Mouse (Mus musculus) liver, postnatal 0 days (tissue): ENCODE measurements at regions not wholly inside any gene's neighbourhood (a gene's known extent, or its start where the extent isn't known, plus 50 kb on each side); places are given as distances from the start of the nearest gene placed in this dataset.
"Not testable (repeated sequence)": the region's sequence is repeated elsewhere in the genome, so short reads cannot be mapped to it uniquely, and the experiment has no call there.

Experiments
- ATAC-seq: fragments of 200-750 bp; cut with Nextera tagmentation; 2 replicates; pipeline ENCODE4 v1.8.0; 2017; ENCODE audit warnings: mild to moderate bottlenecking, moderate library complexity
- DNase-seq: peaks from one replicate; pipeline ENCODE4 v3.0.0-alpha.2; 2016
- H3K27ac ChIP-seq: fragments of 300-500 bp; sonication (generic); 2 replicates; pipeline ENCODE4 v1.5.1; 2014; ENCODE audit warnings: antibody characterized with exemption, moderate library complexity, mild to moderate bottlenecking, low read depth
- H3K27me3 ChIP-seq: fragments of 300-500 bp; sonication (generic); 2 replicates; pipeline ENCODE4 v1.6.1; 2014; ENCODE audit warnings: low read length, control low read depth, mixed read lengths; ENCODE audit not compliant: insufficient read depth
- H3K36me3 ChIP-seq: fragments of 300-500 bp; sonication (generic); replicated peaks from 2 replicates; pipeline ENCODE4 v1.6.1; 2014; ENCODE audit warnings: mild to moderate bottlenecking, control low read depth, low read length, moderate library complexity, mixed read lengths; ENCODE audit not compliant: insufficient read depth
- H3K4me1 ChIP-seq: fragments of 300-500 bp; sonication (generic); 2 replicates; pipeline ENCODE4 v1.6.1; 2014; ENCODE audit warnings: antibody characterized with exemption, mild to moderate bottlenecking, control low read depth; ENCODE audit not compliant: insufficient read depth
- H3K4me2 ChIP-seq: fragments of 300-500 bp; sonication (generic); 2 replicates; pipeline ENCODE4 v1.6.1; 2014; ENCODE audit warnings: low read depth, mild to moderate bottlenecking, low read length, moderate library complexity, mixed read lengths
- H3K4me3 ChIP-seq: fragments of 300-500 bp; sonication (generic); 2 replicates; pipeline ENCODE4 v1.5.1; 2014; ENCODE audit warnings: low read depth, low read length
- H3K9ac ChIP-seq: fragments of 300-500 bp; sonication (generic); replicated peaks from 2 replicates; pipeline ENCODE4 v1.6.1; 2014; ENCODE audit warnings: mild to moderate bottlenecking, moderate library complexity
- H3K9me3 ChIP-seq: fragments of 300-500 bp; sonication (generic); 2 replicates; pipeline ENCODE4 v1.6.1; 2016; ENCODE audit warnings: mild to moderate bottlenecking, control low read depth, low read length, mixed read lengths
- CTCF ChIP-seq: sonication (generic); IDR thresholded peaks from 2 replicates; pipeline ENCODE4 v1.5.1; 2016; ENCODE audit warnings: antibody characterized with exemption, low read depth
- EP300 ChIP-seq: IDR thresholded peaks from 2 replicates; pipeline ENCODE4 v1.6.1; 2016; ENCODE audit warnings: antibody characterized with exemption, low read depth, mild to moderate bottlenecking
- WGBS: fragments of 180-500 bp; shearing (Covaris S2); extraction: QIAGEN DNeasy Blood & Tissue Kit; methylation state at CpG from one replicate; pipeline ENCODE4 v1.1.7; 2014; ENCODE audit not compliant: insufficient replicate concordance; 5-methylcytosine and 5-hydroxymethylcytosine counted together

DNA sequence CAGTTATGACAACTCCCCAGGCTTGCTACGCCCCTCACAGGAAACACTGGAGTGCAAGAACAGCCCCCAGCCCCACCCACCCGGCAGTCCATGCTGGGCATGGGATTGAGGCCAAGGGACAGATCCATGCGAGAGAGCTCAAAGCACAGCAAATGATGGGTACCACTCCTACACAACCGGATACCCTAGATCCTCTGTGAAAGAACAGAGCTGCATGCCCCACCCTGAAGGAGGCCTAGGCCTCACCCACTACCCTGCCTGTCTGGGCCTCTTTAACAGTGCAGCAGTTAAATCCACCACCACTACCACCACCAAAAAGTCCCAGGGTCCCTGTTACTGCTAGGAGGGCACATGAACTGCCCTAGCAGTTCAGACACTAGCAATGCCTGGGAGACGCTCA, 126.3 kb upstream of the Ppp2r2d start:
- TF ChIP-seq EP300: no peak
- TF ChIP-seq CTCF: no peak
- no peaks in the 10 kb centered on the region for H3K4me1 ChIP-seq
- H3K4me2 ChIP-seq: no peak overlapping the region
- no peaks in the 10 kb centered on the region for H3K36me3 ChIP-seq
- ATAC-seq: no peak
- no peak for DNase-seq
- H3K9ac ChIP-seq: no peak overlapping the region
- no peak overlapping the region for H3K27ac ChIP-seq
- H3K9me3 ChIP-seq: no peaks in the 10 kb centered on the region
- no peak overlapping the region for H3K4me3 ChIP-seq
- 63% methylated on average over 5 of the region's 5 CpGs for WGBS
- no peaks in the 10 kb centered on the region for H3K27me3 ChIP-seq

DNA sequence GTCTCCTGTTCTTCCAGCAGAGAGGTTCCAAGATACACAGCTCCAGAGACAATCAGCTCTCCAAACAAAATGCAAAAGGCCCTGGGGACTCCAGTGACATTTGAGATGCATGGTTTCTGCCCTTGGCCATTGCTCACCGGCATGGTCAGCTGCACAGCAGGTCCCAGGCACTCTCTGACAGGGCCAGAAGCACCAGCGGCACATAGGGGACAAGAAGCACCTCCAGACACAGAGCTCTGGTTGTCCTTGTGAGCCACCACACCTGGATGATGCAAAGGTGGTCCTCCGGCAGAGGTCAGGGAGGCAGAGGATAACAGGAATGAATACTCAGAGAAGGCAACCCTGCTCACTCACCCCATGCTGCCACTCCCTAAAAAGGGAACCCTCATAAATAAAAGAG, 126.8 kb upstream of the Ppp2r2d start:
- Histone ChIP-seq H3K9ac (no peak overlapping the region), H3K4me3 (no peak overlapping the region), H3K9me3 (no peaks in the 10 kb centered on the region), H3K27ac (no peak overlapping the region), H3K27me3 (no peaks in the 10 kb centered on the region), H3K4me2 (no peak overlapping the region), H3K36me3 (no peaks in the 10 kb centered on the region), H3K4me1 (no peaks in the 10 kb centered on the region)
- ATAC-seq (no peak), DNase-seq (no peak)
- 66% methylated on average over 3 of the region's 3 CpGs for WGBS
- TF ChIP-seq EP300: no peak
- TF ChIP-seq CTCF: no peak

DNA sequence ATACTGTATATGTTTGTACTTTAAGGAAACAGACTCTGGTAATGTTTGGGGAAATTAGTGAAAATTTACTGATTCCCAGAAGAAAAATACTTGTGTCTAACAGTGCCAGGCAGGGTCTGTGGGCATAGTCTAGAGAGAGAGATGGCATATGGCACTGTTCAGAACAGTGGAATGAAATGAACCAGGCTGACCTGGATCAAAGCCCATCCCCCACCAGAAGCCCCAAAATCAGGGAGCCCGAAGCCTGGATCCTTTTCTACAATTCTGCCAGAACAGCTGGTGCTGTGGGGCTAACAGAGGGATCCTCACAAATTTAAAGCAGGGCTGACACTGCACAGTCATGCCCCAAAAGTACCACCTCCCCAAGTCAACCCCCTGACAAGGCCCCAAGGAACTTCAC, 131.1 kb upstream of the Ppp2r2d start:
- H3K4me2 ChIP-seq: no peak overlapping the region
- no peak overlapping the region for H3K27ac ChIP-seq
- DNase-seq (no peak), ATAC-seq (no peak)
- no peak overlapping the region for H3K9ac ChIP-seq
- no peaks in the 10 kb centered on the region for H3K27me3 ChIP-seq
- H3K9me3 ChIP-seq: no peaks in the 10 kb centered on the region
- TF ChIP-seq EP300: no peak
- no peak for TF ChIP-seq CTCF
- H3K36me3 ChIP-seq: no peaks in the 10 kb centered on the region
- H3K4me3 ChIP-seq: no peak overlapping the region
- no peaks in the 10 kb centered on the region for H3K4me1 ChIP-seq
- 76% methylated on average over 1 of the region's 1 CpGs for WGBS

GRCm38 (mm10) chr7:138708373-138708772, 137.5 kb upstream of the Ppp2r2d start:
- no peaks in the 10 kb centered on the region for H3K4me1 ChIP-seq
- no peak for TF ChIP-seq EP300
- TF ChIP-seq CTCF: no peak
- H3K36me3 ChIP-seq: no peaks in the 10 kb centered on the region
- no peak overlapping the region for H3K4me2 ChIP-seq
- no peak overlapping the region for H3K9ac ChIP-seq
- DNase-seq (no peak), ATAC-seq (no peak)
- H3K27me3 ChIP-seq: no peaks in the 10 kb centered on the region
- no peak overlapping the region for H3K27ac ChIP-seq
- H3K9me3 ChIP-seq: no peaks in the 10 kb centered on the region
- no peak overlapping the region for H3K4me3 ChIP-seq
- 66% methylated on average over 6 of the region's 6 CpGs for WGBS

- DNase-seq, H3K9me3 ChIP-seq, H3K4me1 ChIP-seq, H3K27ac ChIP-seq, H3K4me2 ChIP-seq, H3K9ac ChIP-seq, H3K27me3 ChIP-seq, ATAC-seq, H3K4me3 ChIP-seq, H3K36me3 ChIP-seq: not testable (repeated sequence)
- 35% methylated on average over 1 of the region's 1 CpGs for WGBS
Measured at GRCm38 (mm10) chr7:138699599-138699998, 146.3 kb upstream of the Ppp2r2d start.

GRCm38 (mm10) chr7:138682161-138682560, 163.7 kb upstream of the Ppp2r2d start:
- Histone ChIP-seq H3K36me3 (no peaks in the 10 kb centered on the region), H3K4me2 (no peak overlapping the region), H3K4me1 (no peaks in the 10 kb centered on the region), H3K9me3 (no peaks in the 10 kb centered on the region), H3K4me3 (no peak overlapping the region), H3K9ac (no peak overlapping the region), H3K27ac (no peak overlapping the region), H3K27me3 (no peaks in the 10 kb centered on the region)
- WGBS: 61% methylated on average over 7 of the region's 7 CpGs
- no peak for DNase-seq
- no peak for TF ChIP-seq CTCF
- TF ChIP-seq EP300: no peak
- no peak for ATAC-seq

DNA sequence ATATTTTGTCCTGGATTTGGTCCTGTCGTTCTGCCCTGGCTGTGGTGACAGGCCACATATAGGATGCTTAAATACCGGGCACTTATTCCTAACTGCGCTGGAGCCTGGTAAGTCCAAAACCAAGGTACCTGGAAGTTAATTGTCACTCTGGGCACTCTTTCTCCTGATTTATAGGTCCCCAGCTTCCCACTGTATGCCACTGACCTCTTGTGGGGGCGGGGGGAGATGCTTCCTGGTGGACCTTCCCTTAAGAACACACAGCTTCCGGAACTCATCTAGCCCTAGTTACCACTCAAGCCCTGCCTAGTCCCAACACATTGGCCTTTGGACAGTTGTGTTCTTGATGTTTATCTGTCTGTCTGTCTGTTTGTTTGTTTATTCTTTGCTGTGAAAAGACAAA, 165.3 kb upstream of the Ppp2r2d start:
- Histone ChIP-seq H3K27me3 (no peaks in the 10 kb centered on the region), H3K4me1 (no peaks in the 10 kb centered on the region), H3K27ac (no peak overlapping the region), H3K9me3 (no peaks in the 10 kb centered on the region), H3K4me3 (no peak overlapping the region), H3K36me3 (no peaks in the 10 kb centered on the region), H3K4me2 (no peak overlapping the region), H3K9ac (no peak overlapping the region)
- WGBS: 72% methylated on average over 5 of the region's 5 CpGs
- TF ChIP-seq CTCF (no peak), EP300 (no peak)
- ATAC-seq: no peak
- no peak for DNase-seq
